Mouse (Mus musculus) T-helper 1 cell (primary cell): ENCODE results near the gene Cyp46a1.

Source experiments
- in situ Hi-C: fragments of 300-600 bp; cut with MboI, MseI; formaldehyde crosslinking; loops from one replicate; pipeline ENCODE4 v1.15.1; 2025; ENCODE audit warnings: high pct_unique_total_duplicates

Cyp46a1 gene

DNA sequence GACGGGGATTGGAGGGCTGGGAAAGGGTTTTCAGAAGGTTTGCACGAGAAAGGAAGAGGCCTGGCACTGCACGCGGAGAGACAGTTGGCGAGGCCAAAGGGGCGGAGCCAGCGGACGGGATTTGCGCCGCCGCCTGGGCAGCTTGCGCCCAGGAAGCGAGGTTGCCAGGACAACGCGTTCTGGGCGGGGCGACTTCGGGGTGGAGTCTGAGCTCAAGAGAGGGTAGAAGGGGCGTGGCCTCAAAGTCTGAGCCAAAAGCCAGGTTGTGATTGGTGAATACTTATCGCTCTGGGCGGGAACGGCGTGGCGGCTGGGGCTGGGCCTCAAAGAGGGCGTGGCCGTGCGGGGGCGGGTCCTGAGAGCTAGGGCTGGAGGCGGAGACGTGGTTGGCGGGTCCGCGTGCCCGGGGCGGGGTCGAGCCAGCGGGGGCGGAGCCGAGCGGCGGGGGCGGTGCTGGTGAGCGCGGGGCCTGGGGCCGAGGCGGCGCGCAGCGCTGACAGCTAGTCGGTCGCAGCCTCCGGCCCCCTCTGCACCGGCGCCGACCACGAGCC lies at the start of gene Cyp46a1:
Cyp46a1 (plus strand) TSS at position 487 of the 551 bp plus-strand sequence.
- in situ Hi-C loops, result no loop called here

DNA sequence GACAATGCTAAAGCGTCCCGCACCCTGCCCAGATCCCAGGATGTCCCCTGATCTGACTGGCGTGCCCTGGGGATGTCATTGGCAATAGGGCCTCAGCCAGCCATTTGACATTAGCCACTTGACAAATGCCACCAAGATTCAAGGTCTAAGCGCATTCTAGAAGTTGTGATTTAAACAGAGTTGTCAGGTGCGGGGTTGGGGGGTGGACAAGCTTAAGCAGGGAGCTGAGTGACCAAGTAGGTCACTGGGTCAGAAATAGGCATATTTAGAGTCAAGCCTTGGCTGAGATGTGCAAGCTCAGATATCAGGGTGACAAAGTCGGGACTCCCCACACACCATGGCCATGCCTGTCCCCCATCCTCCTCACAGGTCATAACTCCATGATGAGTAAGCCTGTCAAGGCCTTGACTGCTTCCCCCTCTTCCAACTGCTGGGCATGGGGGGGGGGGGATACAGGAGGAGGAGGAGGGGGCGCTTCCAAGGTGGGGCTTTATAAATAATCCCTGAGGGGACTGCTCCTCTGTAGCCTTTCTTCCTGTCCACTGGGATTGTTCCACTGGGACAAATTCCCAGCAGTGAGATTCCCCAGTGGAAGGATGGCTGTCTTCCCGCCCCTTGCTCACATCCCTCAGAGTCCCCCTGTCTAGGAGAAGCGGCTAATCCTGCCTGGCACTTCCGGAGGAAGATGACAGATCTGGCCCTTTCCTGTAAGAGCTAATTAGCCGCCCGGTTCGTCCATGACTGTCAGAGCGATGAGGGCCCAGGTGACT lies 49.5 kb upstream of the Cyp46a1 start:
- in situ Hi-C loops, result no loop called here

DNA sequence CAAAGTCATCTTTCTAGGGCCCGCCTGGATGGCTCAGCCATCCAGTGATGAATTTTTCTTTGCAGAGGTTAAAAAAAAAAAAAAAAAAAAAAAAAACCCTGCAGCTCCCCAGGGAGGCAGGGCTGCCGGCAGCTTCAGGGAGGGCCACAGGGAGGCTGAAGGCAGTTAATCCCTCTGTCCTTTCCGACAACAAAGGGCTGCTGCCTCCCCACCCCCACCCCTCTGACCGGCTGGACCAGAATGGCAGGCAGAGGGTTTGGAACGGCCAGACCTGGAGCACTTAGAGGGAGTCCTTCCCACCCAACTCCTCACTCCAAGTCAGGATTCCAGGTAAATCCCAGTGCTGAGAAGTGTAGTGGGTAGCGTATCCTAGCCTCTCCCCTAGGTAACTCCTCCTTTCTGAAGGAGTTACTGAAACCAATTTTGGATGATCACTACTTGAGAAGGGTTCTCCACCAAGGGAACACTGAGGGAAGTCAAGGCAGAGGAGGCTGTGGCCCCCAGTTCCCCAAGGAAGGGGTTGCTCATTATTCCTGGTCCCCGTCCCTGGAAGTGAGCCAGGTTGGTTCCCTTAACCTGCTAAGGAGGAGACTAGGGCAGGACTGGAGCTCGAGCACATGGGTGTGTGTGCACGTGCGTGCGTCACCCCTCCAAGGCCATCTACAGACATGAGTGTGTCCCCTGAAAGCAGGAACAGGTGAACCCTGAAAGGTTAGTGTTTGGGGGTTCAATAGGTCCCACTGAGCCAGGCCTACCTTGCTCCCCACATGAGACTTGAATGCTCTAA lies 48.8 kb upstream of the Cyp46a1 start:
- in situ Hi-C loops, result no loop called here

DNA sequence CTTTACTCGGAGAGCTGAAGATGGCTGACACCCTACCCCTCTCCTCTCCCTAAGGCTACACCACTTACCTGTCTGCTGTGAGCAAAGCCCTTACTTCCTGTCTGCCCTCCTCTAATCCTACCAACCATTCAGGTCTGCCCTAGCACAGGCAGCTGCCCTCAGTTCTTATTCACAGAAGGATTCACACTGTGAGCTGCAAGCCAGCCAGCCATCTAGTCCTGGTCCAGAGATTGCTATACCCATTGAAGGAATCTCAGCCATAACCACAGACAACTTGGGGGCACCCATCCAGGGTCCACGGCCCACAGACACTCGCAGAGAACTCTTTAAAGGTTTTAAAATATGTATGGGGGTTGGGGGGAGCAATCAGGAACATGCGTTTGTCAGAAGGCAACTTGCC lies 47.8 kb upstream of the Cyp46a1 start:
- in situ Hi-C loops, result no loop called here

DNA sequence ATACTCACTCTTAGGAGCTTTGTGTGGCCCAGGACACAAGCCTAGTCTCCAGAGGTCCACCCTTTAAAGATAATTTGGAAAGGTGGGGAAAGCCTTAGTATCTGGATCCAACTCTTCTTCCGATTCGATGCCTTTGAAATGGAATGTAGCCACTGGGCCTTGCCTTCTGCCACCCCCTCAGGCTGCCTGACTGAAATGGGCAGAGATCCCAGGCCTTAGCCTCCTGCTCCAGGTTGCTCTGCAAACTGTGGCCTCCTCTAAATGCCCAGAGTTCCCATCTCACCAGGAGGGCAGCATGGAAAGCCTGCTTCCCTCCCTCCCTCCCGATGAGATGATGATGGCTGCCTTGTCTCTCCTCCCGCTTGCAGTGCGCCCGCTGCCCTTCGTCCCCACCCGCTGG lies 47.2 kb upstream of the Cyp46a1 start:
- in situ Hi-C loops, result no loop called here

DNA sequence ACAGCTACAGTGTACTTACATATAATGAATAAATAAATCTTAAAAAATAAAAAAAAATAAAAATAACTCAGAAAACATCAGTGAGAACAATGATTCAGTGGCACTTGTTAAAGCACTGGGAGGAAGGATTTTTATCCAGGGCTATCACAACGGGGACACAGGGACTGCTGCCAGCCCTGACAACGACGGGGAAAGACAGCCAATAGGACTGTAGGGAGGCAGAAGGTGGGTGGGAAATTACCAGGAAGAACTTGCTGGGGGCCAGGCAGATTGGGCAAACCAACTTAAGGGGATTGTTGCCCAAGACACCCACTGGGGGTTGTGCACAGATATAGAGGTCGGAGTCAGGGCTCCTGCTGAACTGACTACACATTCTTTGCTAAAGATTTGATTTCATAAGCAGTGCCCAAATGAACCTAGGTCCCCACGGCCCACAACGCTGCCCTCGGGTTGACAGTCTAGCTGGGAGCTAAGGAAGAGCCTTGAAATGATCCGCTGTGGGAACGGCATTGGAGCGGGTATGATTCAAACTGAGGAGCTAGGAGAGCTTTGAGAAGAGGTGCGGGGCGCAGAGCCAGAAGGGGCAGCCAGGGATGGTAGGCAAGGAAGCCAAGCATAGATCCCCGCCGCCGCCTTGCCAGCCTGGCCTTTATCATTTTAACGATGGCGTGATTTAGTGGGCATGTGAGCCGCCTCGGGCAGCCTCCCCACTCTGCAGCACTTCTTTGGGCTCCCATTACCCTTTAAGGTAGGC lies 45.9 kb upstream of the Cyp46a1 start:
- in situ Hi-C loops, result no loop called here

DNA sequence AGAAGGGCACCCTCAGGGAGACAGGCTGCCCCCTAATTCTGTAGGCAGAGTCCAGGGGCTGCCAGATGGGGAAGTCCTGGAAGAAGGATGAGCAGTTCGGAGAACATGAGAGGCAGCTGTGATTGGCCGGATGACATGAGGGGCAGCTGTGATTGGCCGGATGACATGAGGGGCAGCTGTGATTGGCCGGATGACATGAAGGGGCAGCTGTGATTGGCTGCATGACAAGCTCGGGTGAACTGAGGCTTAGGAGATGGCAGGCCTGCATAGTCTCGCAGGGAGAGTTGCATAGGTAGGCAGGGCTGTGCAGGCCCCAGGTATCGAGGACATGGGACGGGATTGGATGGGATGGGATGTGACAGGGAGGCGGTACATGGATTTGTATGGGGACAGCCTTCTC lies 41.8 kb upstream of the Cyp46a1 start:
- in situ Hi-C loops, result no loop called here

DNA sequence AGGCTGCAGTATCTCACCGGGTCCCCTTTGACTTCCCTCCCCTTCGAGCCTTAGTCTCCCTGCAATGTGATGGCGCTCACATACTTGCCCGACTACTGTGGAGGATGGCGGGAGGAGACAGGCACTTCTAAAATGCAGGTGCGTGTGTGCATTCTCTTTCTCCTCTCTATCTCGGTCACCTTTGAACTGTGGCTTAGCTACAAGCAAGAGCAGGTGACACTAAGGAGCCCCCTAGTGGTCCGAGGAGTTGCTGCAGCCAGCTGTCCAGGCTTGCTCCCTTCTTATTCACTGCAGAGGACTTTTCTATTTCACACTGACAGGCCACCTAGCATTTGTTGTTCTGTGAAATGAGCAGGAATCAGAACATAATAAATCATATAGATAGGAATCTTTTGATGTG lies 41.2 kb upstream of the Cyp46a1 start:
- in situ Hi-C loops, result no loop called here

DNA sequence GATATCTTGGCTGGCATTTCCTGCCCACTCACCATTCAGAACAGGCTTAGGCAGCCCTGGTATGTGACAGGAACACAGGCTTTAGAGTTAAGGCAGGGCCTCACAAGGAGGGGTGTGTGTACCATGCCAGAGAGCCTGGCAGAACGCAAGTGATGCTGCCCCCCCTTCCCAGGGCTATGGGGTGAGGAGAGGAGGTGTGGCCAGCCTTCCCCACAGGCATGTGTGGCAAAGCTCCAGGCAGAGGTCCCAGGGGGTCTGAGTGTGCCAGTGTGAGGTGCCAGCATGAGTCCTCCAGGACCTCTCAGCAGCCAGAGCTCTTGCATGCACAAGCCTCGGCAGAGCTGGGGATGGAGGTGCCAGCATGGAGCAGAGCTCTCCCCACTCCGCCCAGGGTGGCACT lies 39.6 kb upstream of the Cyp46a1 start:
- in situ Hi-C loops, result loop anchor here (5.0 kb wide), 1 partner anchor 77 kb away; no protein-coding TSS in a partner anchor

DNA sequence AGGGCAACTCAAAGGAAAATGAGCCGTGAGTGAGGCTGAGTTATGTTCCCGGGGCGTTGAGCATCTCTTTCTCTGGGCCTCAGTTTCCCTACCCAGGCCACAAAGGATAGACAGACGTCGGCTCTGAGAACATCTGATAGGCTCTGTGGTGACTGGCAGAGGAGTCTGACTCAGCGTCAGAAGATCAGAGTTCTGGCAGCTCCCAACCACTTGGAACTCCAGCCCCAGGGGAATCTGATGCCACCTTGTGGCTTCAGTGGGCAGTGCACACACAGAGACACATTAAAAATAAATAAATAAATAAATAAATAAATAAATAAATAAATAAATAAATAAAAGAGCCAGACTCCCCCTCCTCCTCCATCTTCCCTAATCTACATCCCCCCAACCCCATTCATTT lies 37.1 kb upstream of the Cyp46a1 start:
- in situ Hi-C loops, result loop anchor here (5.0 kb wide), 1 partner anchor 80 kb away; no protein-coding TSS in a partner anchor

DNA sequence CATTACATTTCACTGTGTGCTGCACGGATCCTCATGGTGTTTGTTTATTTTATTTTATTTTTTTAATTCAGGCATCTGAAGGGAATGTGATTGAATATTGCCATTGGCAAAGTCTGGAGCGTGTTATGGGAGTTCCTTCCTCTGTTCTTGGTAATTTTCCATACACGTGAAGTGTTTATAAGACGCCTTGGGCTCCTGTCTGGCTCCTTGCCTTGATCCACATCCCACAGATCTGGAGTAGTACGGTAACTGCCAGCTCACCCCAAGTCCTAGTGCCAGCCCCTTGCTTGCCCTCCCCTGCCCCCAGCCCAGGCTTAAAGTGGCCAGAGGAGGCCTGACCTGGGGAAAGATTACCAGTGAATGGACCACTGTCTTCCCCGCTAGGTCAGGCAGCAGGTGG lies 33.2 kb upstream of the Cyp46a1 start:
- in situ Hi-C loops, result no loop called here

DNA sequence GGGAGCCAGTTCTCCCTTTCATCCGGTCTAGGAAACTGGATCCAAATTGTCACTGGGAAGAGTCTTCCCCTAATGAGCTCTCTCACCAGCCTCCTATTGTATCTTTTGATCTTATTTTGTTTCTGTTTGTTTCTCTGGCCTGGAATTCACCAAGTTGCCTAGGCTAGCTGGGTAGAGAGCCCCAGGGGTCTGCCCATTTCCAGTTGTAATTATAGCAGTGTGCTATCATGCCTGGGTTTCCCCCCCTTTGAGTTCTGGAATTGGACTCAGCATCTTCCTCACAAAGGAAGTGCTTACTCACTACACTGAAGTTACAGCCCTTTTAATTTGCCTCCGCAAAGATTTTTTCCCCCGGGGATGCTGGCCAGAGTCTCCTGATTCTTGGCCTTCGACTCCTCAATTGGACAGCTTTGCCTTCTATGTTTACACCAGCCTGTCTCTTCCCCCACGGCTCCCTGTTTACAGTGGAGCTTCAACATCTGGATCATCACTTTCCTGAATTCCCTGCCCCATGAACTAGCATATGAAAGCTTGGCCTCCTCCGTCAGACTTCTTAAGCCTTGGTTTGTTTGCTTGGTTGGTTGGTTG lies 30.3 kb upstream of the Cyp46a1 start:
- in situ Hi-C loops, result no loop called here

DNA sequence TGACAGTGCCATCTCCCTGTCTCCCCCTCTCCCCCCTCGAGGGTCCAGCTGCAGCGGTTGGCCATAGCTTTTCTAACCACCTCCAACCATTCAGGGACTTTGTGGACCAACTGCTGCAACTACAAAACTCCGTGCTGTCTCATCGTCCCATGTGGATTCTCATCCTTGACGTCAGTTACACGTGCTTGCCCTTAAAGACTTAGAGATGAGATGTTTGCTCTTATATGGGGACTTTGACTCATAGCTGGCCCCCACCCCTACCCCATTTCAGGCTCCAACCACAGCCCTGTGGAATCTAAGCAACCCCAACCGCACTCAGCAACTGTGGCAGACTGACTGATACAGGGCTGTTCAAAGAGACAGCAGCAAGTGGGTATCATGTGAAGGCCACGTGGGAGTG lies 29.0 kb upstream of the Cyp46a1 start:
- in situ Hi-C loops, result loop anchor here (5.0 kb wide), 1 partner anchor 87 kb away; no protein-coding TSS in a partner anchor

DNA sequence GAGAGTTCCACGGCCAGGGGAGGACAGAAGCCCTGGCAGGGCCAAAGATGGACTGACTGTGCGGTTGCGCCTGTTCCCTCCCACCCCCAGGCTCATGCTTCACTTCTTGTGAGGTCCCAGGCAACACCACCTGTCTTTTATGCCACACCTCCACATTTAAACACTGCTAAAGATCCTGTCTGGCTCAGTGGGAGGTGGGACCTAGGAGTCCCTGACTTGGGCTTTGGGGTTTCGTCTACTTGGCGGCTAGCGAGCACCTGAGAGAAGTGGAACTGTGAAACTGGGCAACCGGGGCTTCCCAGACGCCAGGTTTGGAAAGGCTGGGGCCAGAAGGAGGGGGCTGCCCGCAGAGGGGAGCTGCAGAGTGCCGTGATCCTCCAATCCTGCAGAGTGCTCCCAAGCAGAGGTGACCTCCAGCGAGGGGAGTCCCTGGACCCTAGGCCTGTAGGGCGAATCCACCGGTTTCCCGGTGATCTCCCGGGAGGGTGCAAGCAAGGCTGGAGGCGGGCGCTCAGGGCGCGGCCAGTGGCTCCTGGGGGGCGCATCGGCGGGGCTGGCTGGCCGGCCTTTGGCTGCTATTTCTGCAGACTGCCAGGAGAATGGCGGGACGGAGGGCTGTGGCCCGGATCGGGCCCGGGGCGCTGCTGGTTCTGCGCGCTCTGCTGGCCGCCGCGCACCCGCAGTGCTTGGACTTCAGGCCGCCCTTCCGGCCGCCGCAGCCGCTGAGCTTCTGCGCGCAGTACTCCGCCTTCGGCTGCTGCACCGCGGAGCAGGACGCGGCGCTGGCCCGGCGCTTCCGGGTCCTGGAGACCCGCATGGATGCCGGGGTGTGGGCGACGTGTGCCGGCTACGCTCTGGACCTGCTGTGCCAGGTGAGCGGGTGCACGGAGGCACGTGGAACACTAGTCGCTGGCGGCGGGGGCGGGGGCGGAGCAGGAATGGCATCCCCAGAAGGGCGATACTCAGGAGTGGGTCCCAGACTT lies 28.1 kb upstream of the Cyp46a1 start, which contains the start of gene Hhipl1:
Hhipl1 (plus strand) TSS at position 459 of the 983 bp plus-strand sequence.
- in situ Hi-C loops, result loop anchor here (5.0 kb wide), 1 partner anchor 86 kb away; no protein-coding TSS in a partner anchor

DNA sequence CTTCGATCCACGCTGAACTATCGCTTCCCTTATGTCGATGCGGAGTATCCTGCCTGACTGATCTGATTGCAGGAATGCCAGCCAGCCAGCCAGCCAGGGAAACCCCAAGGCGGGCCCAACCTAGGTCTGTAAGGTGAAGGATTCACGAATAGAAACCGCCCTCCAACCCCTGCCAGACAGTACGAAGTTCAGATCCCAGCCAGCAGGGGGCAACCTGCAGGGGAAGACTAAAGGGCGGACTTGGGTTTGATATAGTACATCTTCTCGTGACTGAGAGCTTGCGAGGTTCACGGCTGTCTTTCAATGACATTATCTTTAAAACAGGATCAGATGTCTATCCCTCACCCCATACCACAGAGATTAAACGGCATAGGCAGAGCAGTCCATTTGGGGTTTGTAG lies 26.6 kb upstream of the Cyp46a1 start:
- in situ Hi-C loops, result loop anchor here (5.0 kb wide), 1 partner anchor 85 kb away; no protein-coding TSS in a partner anchor

DNA sequence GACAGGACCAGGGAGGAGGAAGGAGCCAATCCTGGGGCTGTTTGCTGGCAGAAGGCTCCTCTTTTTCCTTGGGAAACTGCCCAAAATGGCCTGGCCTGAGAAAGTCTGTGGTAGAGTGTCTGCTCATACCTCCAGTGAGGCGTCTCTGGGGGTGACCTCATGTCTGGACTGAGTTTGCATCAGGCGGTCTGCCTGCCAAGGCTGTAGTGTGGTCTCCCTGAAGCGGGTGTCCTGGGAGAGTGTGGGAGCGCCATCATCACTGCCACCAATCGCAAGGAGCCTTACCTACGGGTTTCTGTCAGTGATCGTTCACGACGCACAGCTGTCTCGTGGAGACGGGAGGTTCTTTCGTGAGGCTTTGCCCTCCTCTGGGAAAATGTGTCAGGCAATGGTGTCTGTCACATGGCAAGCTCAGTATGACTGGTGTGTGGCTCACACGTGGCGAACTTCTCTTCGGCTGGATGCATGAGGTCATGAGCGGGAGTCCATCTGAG lies 25.8 kb upstream of the Cyp46a1 start:
- in situ Hi-C loops, result loop anchor here (5.0 kb wide), 1 partner anchor 84 kb away; no protein-coding TSS in a partner anchor

DNA sequence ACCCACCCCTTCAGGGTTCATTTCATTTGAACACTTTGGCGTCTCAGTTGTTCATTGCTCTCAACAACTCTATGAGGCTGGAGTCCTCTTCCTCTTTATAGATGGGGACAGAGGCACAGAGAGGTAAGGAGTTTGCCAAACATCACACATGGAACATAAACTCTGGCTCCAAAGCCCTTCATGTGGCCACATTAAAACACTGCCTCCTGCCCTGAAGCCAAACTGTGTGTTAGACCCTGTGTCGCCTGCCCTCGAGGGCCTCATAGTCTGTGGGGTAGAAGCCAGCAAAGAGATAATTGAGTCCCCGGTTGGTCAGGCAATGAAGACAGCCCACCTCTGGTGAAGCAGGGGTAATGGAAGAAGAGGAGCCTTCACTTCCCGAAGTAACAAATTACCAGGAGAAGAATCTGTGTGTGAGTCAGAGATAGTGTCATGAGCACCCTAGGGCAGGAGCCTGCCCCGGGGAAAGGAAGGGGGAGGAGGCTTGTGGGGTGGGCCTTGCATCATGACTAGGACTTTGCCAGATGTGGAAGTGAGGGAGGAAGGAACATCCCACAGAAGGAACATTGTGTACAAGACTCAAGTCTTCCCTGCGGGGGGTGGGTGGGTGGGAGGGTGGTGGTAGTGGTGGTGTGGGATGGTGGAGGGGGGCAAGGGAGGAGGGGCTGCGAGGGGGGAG lies 24.9 kb upstream of the Cyp46a1 start:
- in situ Hi-C loops, result loop anchor here (5.0 kb wide), 1 partner anchor 83 kb away; no protein-coding TSS in a partner anchor

DNA sequence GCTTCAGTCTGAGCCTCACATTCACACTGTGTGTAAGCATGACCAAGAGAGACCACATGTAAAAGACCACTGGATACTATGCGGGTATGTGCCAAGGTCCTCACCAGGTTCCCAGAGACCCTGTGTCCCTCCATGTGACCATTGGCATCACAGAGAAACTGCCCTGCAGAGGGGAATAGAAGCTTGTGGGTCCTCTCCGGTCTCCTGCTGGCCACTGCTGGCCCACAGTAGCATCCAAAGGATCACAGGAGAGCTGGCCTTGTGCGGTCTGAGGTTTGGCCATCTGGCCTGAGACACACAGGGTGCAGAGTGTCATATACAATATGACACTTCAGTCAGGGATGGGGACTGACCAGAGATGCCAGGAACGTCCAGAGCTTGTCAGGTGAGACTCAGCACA lies 24.1 kb upstream of the Cyp46a1 start:
- in situ Hi-C loops, result loop anchor here (10.0 kb wide), 1 partner anchor 265 kb away; no protein-coding TSS in a partner anchor
